Mouse (Mus musculus): ENCODE measurements around the gene Rhox4a2.
"Not testable (repeated sequence)": the region's sequence is repeated elsewhere in the genome, so short reads cannot be mapped to it uniquely, and the experiment has no call there.

The Rhox4a2 gene

DNA sequence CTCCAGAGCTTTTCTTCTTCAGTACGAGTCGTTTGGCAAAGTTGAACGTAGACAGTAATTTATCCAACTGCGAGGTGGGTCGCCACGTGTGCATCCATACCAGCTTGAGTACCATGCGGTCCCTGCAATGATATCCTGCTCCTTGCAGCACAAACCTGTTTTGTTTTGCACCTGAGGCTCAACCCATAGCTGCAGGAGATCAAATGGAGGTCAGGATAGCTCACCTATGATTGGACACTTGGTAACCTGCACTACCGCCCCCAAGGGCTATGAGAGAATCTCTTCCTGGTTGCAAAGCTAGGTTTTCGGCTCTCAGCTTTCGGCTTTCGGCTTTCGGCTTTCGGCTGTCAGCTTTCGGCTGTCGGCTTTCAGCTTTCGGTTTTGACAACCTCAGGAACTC lies at the start of gene Rhox4a2:
Gene Rhox4a2 (plus strand): TSS at position 301 of the 400 bp plus-strand sequence.
- DNase-seq (ENCODE audit: low read depth, low spot score): not testable (repeated sequence)

DNA sequence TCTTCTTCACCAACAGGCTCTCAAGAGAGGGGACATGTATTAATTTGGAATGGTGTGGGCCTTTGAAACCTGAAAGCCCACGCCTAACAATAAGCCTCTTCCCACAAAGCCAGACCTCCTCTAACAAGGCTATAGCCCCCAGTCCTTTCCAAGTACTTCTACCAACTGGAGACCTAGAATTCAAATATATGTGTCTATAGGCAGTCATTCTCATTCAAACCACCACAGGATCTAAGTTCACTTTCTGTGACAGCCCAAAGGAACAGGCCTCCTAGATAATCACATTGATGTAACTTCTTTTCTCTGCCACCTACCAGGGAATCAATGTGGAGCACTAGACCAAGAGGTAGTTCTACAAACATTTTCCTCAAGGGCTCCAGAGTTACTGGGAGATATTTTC lies 10.9 kb upstream of the Rhox4a2 start, which contains the start of gene Rhox3a2:
Gene Rhox3a2 (plus strand): TSS at position 301 of the 400 bp plus-strand sequence.
- not testable (repeated sequence) for DNase-seq (ENCODE audit: low read depth, low spot score)

DNA sequence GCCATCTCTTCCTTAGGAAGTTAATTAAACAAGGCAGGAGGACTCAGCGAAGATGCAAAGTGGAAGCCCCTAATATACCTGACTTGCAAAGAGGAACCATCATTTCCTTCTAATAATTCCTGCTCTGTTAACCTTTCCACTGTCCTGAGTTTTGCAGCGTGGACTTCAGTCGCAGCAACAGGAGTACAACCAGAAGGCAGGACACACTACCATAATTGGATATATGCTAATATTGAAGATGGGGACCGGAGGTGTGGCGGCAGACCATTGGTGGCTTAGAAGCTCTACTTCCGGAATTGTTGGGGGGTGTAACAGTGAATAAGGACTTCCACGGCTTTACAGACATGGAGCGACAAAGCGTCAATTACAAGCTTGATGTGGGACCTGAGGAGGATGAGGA lies 21.1 kb downstream of the Rhox4a2 start, which contains the start of gene Rhox2b:
Gene Rhox2b (plus strand): TSS at position 301 of the 400 bp plus-strand sequence.
- DNase-seq (ENCODE audit: low read depth, low spot score): not testable (repeated sequence)

DNA sequence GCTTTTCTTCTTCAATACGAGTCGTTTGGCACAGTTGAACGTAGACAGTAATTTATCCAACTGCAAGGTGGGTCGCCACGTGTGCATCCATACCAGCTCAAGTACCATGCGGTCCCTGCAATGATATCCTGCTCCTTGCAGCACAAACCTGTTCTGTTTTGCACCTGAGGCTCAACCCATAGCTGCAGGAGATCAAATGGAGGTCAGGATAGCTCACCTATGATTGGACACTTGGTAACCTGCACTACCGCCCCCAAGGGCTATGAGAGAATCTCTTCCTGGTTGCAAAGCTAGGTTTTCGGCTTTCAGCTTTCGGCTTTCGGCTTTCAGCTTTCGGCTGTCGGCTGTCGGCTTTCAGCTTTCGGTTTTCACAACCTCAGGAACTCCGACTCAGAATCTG lies 41.5 kb downstream of the Rhox4a2 start, which contains the start of gene Rhox4b:
Gene Rhox4b (plus strand): TSS at position 301 of the 400 bp plus-strand sequence.
- not testable (repeated sequence) for DNase-seq (ENCODE audit: low read depth, low spot score)

All from CD4-positive helper T cell, adult 2 months (primary cell).